Mouse (Mus musculus) ovary, postnatal 10 days (tissue): ENCODE results near the gene Scgb1b30.
"Not testable (repeated sequence)": the region's sequence is repeated elsewhere in the genome, so short reads cannot be mapped to it uniquely, and the experiment has no call there.

Experiments used
- DNase-seq: peaks from one replicate; pipeline ENCODE4 v3.0.0; 2022; ENCODE audit warnings: low spot score

Scgb1b30 gene

DNA sequence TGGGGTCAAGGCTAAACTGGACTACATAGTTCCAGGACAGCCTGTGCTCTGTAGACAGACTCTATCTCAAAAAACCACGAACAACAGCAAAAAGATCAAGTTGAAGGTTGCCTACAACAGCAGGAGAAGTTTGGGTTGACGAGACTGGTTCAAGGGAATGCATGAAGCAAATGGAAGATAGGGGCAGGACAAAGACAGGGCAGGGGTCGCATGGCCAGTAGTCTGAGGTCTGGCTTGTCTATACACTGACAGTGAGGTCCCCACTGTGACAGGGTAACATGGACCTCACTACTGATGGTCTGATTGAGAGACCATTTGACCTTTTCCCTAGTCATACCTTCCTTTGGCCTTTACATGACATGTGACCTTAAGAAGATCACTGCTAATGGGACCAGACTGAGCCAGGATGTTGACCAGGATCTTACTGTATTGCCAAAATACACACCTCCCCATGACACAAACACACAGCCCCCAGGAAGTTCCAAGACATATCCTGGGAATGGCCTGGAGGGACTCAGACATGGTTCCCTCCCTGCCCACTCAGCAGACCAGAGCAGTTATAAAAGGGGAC lies at the start of gene Scgb1b30:
Gene Scgb1b30 (plus strand): TSS at position 521 of the 571 bp plus-strand sequence.
- no peak for DNase-seq

DNA sequence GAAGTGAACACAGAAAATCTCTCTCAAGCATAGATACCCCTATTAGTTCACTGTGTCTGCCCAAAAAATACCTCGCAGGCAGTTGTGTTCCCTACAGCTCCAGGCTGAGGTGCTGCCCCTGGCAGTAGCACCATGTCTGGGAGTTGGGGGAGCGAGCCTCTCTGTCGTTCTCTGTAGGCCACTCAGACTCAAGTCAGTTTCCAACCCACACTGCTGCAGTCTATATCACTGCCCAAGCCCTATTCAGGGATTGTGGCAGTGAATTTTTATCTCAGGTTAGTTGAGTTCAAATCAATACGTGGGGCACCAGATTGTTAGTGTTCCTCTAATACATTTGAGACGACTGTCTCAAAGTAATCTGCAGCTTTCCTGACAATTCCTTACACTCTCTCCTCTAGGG lies 27.1 kb upstream of the Scgb1b30 start:
- not testable (repeated sequence) for DNase-seq

DNA sequence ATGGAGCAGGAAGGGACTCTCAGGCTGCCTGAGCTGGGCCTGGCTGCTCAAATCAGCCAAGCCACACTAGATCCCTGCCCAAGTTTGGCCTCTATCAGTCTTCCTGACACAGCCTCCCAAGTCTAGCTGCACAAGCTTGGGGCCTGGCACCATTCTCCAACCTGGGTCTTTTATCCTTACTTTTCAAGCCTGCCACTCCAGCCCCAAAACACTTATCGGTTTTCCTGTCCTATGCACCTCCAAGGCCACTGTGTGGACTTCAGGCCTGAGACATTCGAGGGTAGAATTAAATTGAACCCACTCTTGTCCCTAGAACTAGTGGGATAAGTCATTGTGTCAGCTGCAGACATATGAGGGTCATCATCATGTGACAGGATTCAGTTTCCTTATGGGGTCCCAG lies 4.8 kb downstream of the Scgb1b30 start:
- DNase-seq, result no peak

DNA sequence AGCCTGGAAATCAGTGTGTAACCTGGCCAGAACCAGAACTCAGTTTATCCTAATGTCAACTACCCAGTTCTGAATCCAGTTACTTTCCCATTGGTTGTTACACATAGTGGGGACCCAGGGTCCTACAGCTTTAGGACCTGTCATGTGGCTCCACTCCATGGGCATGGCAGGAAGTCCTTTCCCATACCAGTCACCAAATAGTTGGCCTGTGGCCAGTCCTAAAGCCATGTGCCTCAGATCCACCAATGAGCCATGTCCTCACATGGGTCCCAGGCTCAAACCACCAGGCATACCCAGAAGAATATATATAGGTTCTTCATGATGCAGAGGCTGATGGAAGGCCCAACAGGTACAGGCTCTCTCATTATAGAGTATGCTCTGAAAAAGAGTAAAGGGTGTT lies 6.0 kb downstream of the Scgb1b30 start:
- DNase-seq, result no peak

DNA sequence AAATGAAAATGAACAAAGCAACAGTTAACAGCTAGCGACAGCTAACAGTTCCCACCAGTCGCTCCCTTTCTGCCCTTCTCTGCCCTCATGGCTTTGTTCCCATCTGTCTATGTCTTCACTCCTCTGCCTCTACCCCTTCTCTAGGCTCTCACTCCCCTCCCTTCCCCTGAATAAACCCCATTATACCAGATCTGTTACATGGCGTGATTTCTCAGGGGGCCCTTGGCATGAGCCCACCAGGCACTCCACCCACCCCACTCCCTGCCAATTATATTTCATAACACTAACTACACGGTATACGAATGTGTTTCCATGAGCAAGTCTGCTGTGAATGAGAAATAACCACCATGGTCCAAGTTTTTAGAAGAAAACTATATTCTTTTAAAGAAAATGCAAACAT lies 14.0 kb downstream of the Scgb1b30 start:
- no peak for DNase-seq

DNA sequence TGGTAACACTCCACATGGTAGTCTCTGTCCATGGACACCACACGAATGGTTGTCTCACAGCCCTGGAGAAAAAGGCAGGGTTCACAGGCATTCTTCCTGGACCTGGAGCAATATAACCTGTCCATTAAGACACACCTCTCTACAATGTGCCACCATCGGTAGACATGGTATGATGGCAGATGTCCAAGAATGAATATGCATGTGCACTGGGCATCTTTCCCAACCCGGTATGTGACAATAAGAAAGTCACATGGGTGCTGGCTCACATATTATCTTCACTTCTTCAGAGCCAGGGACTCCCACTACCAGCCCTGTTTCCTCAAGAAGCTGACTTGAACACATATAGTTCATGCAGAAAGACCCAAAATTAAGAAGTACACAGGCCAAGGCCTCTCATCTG lies 21.4 kb downstream of the Scgb1b30 start:
- no peak for DNase-seq

DNA sequence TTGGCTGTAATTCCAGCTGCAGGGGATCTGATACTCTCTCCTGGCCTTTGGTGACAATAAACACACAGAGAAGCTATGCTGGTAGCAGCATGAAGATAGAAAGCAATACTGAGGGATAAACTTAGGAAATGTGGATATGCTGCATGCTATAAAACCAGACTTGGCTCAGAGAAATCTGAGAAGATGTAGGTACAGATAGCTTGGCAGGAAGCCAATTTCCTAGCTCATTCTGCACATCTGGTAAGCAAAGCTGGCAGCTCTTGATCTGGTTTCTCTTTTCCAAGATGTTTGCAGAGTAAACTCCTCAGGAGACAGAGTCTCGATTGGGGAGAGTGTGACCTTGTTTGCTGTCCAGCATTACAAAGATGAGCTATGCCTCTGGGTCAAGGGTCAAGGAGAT lies 25.4 kb downstream of the Scgb1b30 start:
- not testable (repeated sequence) for DNase-seq

DNA sequence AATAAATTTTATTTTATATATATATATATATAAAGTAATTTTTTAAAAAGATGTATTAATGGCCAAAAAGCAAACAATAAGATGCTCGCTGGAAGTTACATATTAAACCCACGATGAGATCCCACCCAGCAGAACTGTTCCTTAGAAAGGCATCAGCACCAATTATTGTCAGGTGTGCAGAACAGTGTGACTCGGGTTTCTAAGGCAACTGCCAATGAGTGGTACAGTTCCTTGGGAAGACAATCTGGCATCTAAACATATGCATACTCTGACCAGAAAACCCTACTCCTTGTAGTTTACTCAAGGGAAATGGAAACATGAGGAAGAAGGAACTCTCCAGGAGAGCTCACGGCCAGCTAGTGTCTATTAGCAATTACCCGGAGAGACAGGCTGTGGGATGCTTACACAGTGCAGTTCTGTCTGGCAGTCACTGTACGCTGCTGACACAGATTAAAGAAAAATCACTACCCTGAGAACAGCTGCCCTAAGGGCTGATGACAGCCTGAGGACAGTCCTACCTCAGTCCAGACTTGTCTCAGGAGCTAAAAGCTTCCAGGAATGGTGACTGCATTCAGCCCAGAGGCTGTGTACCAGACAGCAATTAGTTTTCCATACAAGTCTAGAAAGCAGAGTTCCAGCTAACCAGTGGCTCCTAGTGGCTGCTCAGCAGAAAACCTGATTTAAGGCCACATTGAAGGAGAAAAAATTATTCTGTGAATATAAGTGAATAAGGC lies 27.9 kb downstream of the Scgb1b30 start:
- no peak for DNase-seq

DNA sequence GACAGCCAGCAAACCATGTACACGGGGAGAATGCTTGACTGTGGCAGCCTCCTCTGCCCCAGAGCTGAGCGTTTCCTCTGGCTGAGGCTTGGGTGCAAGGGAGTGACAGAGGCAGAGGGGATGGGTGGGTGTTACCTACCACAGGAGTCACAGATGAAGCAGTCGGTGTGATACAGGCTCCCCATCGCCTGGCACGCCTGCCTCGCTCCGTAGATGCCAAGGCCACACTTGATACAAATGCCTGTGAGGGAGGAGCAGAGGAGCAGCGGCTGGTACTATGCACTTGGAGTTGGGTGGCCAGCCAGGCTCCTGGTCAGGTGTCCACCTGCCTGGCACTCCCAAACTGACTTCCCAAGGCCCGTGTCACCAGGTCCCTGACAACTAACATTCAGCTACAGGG lies 30.1 kb downstream of the Scgb1b30 start:
- DNase-seq, result no peak

DNA sequence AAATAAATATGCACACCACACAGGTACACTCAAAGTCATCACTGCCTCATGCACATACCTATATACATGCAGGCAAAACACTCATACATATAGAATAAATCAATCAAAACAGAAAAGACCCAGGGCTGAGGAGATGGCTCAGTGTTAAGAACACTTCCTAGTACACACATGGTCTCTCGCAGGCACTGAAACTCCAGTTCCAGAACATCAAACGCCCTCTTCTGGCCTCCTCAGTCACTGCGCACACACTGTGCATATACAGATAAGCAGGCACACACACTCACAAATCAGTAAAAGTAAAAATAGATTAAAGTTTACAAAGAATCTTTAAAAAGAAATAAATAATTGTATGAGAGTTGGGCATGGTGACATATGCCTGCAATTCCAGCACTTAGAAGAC lies 31.1 kb downstream of the Scgb1b30 start:
- no peak for DNase-seq

DNA sequence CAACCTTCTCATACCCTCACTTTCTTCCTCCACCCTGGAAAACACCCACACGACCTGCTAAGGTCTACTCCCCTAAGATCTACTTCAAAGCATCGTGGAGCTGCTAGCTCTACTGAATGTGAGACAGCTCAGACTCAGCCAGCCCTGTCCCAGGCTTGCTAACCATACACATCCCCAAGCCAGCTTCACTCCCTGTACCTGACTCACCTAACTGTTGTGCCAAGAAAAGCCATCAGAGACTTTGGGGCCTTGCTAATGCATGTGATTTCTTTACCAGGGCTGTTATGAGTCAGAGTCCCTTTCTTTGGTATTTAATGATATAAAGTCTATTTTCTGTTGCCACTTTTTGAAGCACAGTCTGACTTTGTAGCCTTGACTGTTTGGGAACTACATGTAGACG lies 35.9 kb downstream of the Scgb1b30 start:
- no peak for DNase-seq

DNA sequence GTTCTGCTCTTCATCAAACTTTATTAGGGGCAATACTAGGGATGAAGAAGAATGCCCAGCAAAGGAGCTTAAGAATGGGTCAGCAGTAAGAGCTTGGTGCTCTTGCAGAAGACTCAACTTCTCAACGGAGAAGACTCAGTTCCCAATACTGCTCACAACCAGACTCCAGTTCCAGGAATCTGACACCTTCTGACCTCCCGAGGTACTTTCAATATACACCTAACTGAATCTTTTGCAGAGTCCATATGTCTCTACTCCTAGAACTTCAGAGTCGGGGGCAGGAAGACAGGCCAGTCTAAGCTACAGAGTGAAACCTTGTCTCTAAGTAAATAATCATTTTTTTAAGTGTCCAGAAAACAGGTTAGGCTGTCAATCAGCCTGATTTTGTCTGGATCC lies 36.7 kb downstream of the Scgb1b30 start:
- no peak for DNase-seq

DNA sequence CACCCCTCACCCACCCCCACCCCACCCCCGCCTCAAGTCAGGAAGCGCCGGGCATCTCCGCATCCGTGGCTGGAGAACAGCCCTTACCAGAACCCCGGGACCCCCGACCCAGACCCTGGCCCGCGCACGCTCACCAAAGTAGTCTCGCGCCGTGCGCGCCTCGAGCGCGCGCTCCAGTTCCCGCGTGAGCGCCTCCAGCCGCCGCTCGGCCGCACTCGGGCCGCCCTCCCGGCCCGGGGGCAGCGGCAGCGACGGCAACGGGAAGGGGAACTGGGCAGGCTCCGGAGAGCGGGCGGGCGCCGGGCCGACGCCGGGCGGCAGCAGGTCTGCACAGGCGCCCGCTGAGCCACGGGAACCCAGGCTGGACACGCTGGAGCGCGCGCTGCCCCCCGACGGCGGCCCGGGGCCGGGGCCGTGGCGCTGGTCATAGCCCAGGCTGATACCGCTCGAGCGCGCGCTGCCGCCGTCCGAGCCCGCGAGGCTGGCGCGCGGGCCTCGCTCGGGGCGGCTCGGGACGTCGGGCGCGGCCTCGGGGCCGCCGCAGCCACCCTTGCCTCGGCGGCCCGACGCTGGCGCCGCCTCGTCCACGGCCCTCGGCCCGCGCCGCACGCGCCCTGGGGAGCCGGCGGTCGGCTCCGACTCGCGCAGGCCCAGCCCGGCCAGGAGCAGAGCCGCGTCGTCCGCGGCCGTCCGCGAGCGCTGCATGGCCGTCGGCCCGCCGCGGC lies 37.3 kb downstream of the Scgb1b30 start:
- peak; percentile 13 for DNase-seq

DNA sequence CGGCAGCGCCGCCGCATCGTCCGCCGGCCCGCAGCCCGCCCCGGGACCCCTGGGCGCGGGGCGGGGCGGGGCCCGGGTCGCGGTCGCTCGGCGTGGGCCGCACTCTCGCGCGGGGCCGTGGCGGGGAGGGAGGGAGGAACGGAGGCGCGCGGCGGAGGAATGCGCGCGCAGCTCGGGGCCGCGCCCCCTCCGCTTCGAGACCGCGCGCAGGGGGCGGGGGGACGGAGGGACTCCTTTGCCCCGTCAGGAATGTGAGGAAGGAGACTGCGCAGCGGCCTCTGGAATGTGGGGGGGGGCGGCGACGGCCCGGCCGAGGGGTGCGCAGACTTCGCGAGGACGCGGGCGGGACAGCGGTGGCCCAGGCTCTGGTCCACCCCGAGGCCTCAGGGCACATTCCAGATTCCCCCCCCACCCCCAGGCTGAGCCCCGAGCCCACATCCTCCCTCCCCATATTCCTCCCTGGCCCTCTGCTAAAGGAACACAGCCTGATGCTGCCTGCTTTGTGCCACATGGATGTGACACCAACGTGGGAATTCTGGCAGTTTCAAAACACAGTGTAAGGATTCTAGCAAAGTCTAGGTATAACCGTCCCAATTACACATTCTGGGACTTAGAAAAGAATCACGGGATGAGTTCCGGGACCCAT lies 38.0 kb downstream of the Scgb1b30 start, which contains the start of gene Wtip:
Gene Wtip (minus strand): TSS at position 152 of the 646 bp plus-strand sequence.
- peak; percentile 52 for DNase-seq

DNA sequence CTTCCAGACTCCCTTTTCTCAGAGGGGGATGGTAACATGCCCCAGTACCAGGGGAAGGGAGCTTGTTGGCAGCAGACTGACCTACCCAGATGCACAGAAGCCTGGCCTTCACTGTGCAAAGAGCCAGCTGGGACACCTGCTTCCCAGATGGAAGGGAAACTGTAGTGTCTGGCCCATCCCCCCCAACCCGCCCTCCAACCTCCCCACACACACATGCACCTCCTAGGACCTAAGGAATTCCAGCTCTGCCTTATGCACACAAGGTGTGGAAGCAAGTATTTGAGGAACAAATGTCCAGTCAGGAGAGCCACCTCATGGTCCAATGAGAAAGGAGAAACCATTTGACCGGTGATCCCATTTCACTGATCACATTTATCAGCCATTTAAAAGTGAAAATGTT lies 39.1 kb downstream of the Scgb1b30 start:
- no peak for DNase-seq

DNA sequence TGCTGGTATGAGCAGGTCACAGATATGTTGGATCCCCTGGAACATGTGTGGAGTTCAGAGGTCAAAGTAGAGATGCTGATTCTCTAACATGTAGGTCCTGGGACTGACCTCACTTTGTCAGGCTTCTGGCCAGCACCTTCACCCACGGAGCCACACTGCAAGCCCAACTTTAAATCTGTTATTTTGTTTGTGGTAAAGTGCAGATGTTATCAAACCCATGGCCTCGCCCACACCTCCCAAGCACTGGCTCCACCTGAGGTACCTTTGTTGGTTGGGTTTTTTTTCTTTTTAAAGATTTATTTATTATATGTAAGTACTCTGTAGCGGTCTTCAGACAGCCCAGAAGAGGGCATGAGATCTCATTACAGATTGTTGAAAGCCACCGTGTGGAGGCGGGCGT lies 44.3 kb downstream of the Scgb1b30 start:
- no peak for DNase-seq

DNA sequence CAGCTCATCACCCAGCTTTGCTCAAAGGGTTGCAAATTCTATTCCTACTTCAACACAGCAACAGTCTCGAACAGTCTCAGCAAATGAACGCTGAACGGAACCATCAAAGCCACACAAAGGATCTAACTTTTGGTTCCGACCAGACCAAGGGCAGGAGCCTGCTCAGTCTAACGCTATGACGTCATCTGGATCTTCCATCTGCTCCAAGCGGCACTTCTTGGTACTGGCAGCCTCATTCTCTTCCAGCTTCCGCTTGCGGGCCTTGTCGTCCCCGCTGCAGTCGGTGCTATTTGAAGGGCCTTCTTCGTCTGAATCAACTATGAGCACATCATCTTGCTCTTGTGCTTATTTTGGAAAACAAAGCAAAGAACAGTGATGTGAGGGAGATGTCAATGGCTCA lies 45.9 kb downstream of the Scgb1b30 start:
- DNase-seq, result no peak

DNA sequence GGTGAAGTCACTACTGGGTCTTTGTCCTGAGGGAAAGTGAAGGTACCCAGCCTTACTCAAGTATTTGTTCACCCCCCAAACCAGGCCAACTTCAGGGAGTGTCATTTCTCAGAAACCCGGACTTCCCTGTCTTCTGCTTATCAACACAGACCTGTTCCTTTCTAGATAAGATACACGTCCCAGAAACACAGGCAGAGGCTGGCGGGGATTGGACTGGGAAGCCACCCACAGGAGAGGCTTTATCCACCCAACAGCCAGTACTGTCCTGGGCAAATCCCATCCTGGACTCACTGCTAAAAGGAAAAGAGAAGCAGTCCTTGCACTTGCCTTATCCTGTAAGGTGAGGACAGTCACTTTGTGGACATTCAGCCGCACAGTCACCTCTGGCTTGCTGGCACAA lies 52.0 kb downstream of the Scgb1b30 start:
- DNase-seq, result no peak
